Mouse (Mus musculus) liver, adult 2 months (tissue): ENCODE results near the gene Golga7b. TPM values are rescaled to one million over a fixed set of nuclear protein-coding genes. Genes with fewer than 3 reads are reported as not detected.

Experiments
- DNase-seq: peaks from one replicate; pipeline ENCODE4 v3.0.0-alpha.2; 2011; ENCODE audit warnings: low read depth, low spot score; ENCODE audit errors: extremely low read depth
- H3K27ac ChIP-seq: fragments of 200-500 bp; replicated peaks from 2 replicates; pipeline ENCODE4 v1.5.1; 2012; ENCODE audit warnings: low read depth, mild to moderate bottlenecking, control low read depth, inconsistent platforms, low read length; ENCODE audit not compliant: insufficient read depth
- H3K27me3 ChIP-seq: fragments of 200-500 bp; 2 replicates; pipeline ENCODE4 v1.6.1; 2012; ENCODE audit warnings: mild to moderate bottlenecking, moderate library complexity, low read length, inconsistent platforms; ENCODE audit not compliant: control insufficient read depth, insufficient read depth
- H3K36me3 ChIP-seq: fragments of 200-500 bp; 2 replicates; pipeline ENCODE4 v1.6.1; 2012; ENCODE audit warnings: low read length, inconsistent platforms; ENCODE audit not compliant: control insufficient read depth, insufficient read depth
- H3K4me1 ChIP-seq: fragments of 200-500 bp; 2 replicates; pipeline ENCODE4 v1.6.1; 2011; ENCODE audit warnings: low read length; ENCODE audit not compliant: control insufficient read depth, insufficient read depth
- H3K4me3 ChIP-seq: fragments of 200-500 bp; 2 replicates; pipeline ENCODE4 v1.5.1; 2011; ENCODE audit warnings: low read depth, mild to moderate bottlenecking, control low read depth, low read length, moderate library complexity; ENCODE audit not compliant: insufficient read depth
- H3K79me2 ChIP-seq: fragments of 200-500 bp; 2 replicates; pipeline ENCODE4 v1.6.1; 2012; ENCODE audit warnings: inconsistent platforms, mild to moderate bottlenecking, low read length, moderate library complexity; ENCODE audit not compliant: control insufficient read depth, insufficient read depth
- H3K9ac ChIP-seq: fragments of 200-500 bp; 2 replicates; pipeline ENCODE4 v1.6.1; 2012; ENCODE audit warnings: low read depth, mild to moderate bottlenecking, control low read depth, inconsistent platforms, low read length
- CTCF ChIP-seq: fragments of 200-500 bp; IDR thresholded peaks from 2 replicates; pipeline ENCODE4 v1.5.1; 2011; ENCODE audit warnings: low read depth, low read length, control low read depth
- POLR2A ChIP-seq: fragments of 200-500 bp; IDR thresholded peaks from 2 replicates; pipeline ENCODE4 v1.6.1; 2011; ENCODE audit warnings: low read length, control low read depth; ENCODE audit not compliant: insufficient read depth; ENCODE audit errors: extremely low read depth
- WGBS: fragments of 180-500 bp; shearing (Covaris S2); methylation state at CpG from one replicate; pipeline ENCODE4 v1.1.7; 2018; 5-methylcytosine and 5-hydroxymethylcytosine counted together
- polyA plus RNA-seq: library from polyadenylated mRNA; depleted of rRNA; stranded (reverse); fragments of >200 nt; gene quantifications from 2 replicates; pipeline ENCODE4 v1.2.3, GENCODE M21; 2012
- total RNA-seq: library from RNA; depleted of rRNA; stranded (reverse); fragments of >200 nt; gene quantifications from 2 replicates; pipeline ENCODE4 v1.2.3, GENCODE M21; 2014

The Golga7b gene
- total and polyA plus RNA-seq, 2 experiments, result not detected

DNA sequence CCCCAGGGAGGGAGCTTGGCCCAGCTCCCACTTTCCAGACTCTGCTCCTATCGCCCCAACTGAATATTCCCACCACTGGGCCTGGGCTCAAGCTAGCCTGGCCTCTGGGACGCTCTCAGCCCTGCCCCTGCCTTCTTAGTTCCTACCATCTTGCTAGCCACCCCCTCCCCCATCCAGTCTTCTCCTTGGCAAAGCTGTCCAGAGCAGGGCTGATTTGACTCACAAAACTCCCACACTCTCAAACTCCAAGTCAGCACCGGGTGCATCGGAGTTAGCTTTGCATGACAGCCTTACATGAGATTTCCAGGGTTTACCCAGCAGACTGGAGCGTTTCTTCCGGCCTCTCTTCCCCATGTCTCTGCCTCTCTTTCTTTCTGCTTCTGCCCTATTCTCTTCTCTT is 45.8 kb downstream of the Golga7b start:
- 79% methylated on average over 6 of the region's 6 CpGs for WGBS
- TF ChIP-seq POLR2A (no peak), CTCF (no peak)
- no peak overlapping the region for H3K4me3 ChIP-seq
- no peaks in the 10 kb centered on the region for H3K79me2 ChIP-seq
- H3K27me3 ChIP-seq, result no peaks in the 10 kb centered on the region; the same call in 1 of the 2 replicates
- H3K4me1 ChIP-seq, result no peaks in the 10 kb centered on the region
- H3K9ac ChIP-seq, result no peak overlapping the region
- no peak for DNase-seq
- H3K36me3 ChIP-seq, result no peaks in the 10 kb centered on the region
- H3K27ac ChIP-seq, result no peak overlapping the region

DNA sequence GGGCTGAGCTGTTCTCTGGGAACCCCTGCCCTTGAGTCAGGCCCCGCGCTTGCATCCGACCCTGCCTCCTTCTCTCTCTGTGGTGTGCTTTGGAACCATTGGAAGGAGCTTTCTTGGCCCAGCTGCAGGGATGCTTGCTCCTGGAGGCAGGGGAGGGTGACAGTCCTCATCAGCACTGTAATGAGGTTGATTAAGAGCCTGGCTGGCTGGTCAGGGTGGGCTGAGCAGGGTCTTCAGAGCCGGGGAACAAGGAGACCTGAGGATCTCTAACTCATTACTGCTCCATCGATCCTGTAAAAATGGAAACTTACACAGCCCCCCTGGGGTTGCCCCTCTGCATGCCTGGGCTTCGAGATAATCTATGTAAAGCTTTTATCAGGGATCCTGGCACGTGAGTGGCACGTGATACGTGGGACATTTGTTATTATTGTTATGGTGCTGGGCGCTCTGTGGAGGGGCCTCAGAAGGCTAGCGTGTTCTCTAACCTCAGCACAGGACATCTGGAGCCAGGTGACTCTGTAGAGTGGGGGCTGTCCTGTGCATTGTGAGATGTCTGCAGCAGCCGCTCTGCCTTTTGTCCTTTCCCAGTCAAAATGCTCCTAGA is 55.9 kb downstream of the Golga7b start:
- Histone ChIP-seq H3K27ac (no peak overlapping the region), H3K79me2 (no peaks in the 10 kb centered on the region), H3K4me3 (no peak overlapping the region), H3K4me1 (no peaks in the 10 kb centered on the region), H3K27me3 (peaks cover 5% of the 10 kb centered on the region; the same call in 1 of the 2 replicates), H3K9ac (no peak overlapping the region), H3K36me3 (no peaks in the 10 kb centered on the region)
- TF ChIP-seq CTCF (no peak), POLR2A (no peak)
- 74% methylated on average over 12 of the region's 12 CpGs for WGBS
- DNase-seq, result no peak

DNA sequence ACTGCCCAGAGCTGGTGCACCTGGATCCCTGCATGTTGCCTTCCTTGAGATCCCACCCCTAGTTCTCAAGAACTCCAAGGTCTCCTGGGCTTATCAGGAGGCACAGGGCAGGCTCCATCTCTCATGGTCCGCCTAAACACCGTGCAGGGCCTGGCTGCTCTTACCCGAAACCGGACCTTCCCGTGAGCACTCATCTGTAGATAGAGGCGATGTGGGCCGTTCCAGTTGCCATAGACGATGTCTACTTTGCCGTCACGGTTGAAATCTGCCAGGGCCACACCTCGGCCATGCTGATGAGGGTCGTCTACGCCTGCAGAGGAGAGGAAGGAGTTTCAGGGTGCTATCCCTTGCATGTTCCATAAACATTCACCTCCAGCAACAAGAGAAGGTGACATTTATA is 57.1 kb downstream of the Golga7b start:
- Histone ChIP-seq H3K27ac (no peak overlapping the region), H3K79me2 (no peaks in the 10 kb centered on the region), H3K9ac (no peak overlapping the region), H3K4me3 (no peak overlapping the region), H3K4me1 (no peaks in the 10 kb centered on the region), H3K27me3 (0 out of 2 replicates have a peak, but pooled peaks cover 3% of the 10 kb centered on the region), H3K36me3 (no peaks in the 10 kb centered on the region)
- 81% methylated on average over 13 of the region's 13 CpGs for WGBS
- TF ChIP-seq CTCF, result no peak
- TF ChIP-seq POLR2A, result no peak
- DNase-seq, result no peak

DNA sequence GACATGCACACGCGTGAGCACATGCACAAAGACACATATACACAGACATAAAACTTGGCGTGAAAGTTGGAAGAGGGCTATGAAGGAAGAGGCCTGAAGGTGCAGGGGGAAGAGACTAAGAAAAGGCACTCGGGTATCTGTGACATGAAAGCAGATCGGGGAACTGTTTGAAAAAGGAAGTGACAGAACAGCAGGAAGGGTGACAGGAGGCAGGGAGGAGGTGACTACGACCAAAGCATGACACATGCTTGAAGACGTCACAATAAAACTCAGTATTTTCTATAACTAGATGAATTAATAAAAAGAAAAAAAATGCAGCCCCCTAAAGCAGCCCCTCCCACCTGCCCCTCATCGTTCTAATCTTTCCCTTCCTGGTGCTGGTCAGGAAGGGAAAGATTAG is 58.4 kb downstream of the Golga7b start:
- no peak overlapping the region for H3K9ac ChIP-seq
- no peak for DNase-seq
- TF ChIP-seq POLR2A (no peak), CTCF (no peak)
- WGBS, result 60% methylated on average over 8 of the region's 8 CpGs
- no peaks in the 10 kb centered on the region for H3K36me3 ChIP-seq
- 0 out of 2 replicates have a peak, but pooled peaks cover 3% of the 10 kb centered on the region for H3K27me3 ChIP-seq
- H3K79me2 ChIP-seq, result no peaks in the 10 kb centered on the region
- no peaks in the 10 kb centered on the region for H3K4me1 ChIP-seq
- H3K4me3 ChIP-seq, result no peak overlapping the region
- no peak overlapping the region for H3K27ac ChIP-seq

DNA sequence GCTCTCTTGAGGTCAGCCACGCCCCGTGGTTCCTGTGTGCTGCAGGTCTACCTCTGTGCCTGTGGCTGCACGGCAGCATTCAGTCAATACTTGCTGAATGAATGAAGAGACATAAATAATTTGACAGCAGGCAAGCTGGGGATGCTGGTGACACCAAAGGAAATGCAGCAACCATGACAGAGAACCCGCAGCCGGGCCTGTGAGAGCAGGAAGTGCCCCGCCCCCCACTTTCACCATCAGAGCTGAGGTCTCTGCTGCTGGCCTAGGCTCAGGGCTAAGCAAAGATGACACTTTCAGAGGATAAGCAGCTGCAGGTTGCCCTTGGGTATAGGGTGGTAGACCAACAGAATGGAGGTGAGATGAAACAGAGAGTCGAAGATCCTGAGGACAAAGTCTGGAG is 58.8 kb downstream of the Golga7b start:
- WGBS, result 38% methylated on average over 7 of the region's 7 CpGs
- H3K79me2 ChIP-seq, result no peaks in the 10 kb centered on the region
- H3K36me3 ChIP-seq, result no peaks in the 10 kb centered on the region
- H3K27ac ChIP-seq, result no peak overlapping the region
- H3K9ac ChIP-seq, result no peak overlapping the region
- H3K4me3 ChIP-seq, result no peak overlapping the region
- TF ChIP-seq CTCF, result no peak
- no peak for TF ChIP-seq POLR2A
- DNase-seq, result no peak
- 0 out of 2 replicates have a peak, but pooled peaks cover 3% of the 10 kb centered on the region for H3K27me3 ChIP-seq
- no peaks in the 10 kb centered on the region for H3K4me1 ChIP-seq

DNA sequence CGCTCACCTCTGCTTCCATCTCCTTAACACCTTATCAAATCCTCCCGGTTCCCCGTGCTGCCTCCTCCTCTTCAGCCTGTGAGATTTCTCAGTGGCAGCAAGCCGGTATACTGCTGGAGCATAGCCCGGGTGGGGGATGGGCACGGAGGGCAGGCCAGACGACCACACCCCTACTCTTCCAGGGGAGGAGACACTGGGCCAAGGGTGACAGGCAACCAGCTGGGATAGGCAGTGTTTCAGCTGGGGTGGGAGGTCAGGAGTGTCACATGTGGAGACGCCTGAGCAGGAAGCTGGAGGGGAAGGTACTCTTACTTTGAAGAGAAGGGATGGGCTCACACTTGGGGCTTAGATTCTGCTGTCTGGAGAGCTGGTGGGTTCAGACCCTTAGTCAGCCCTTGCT is 59.6 kb downstream of the Golga7b start:
- DNase-seq, result no peak
- Histone ChIP-seq H3K4me1 (no peaks in the 10 kb centered on the region), H3K79me2 (no peaks in the 10 kb centered on the region), H3K4me3 (no peak overlapping the region), H3K36me3 (no peaks in the 10 kb centered on the region), H3K27ac (no peak overlapping the region), H3K27me3 (0 out of 2 replicates have a peak, but pooled peaks cover 3% of the 10 kb centered on the region), H3K9ac (no peak overlapping the region)
- TF ChIP-seq POLR2A, result no peak
- no peak for TF ChIP-seq CTCF
- WGBS, result 8% methylated on average over 8 of the region's 8 CpGs
